Mouse (Mus musculus): ENCODE measurements around the gene Optc. TPM values are rescaled to one million over a fixed set of nuclear protein-coding genes. Genes with fewer than 3 reads are reported as not detected.

Optc gene
- total RNA-seq, 2 experiments from 2014 or later, result not detected

DNA sequence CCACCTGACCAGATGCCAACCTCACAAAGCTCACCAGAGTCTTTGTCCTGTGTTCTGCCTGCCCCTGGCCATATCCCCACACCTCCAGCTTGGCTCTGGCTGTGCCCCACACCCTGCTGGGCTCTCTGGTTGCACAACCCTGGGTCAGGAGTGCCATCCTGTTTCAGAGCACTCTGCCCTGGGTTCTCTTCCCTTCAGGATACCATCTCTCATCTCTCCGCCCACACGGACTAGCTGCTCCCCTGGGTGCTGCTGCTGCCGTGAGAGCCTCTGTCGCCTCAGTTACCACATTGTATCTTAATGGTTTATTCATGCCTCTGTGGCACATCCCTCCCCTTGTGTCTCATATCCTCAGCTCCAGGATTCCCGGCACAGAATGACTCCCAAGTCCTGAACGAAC lies 21.4 kb downstream of the Optc start:
- DNase-seq, result no peak
- intact Hi-C loops (cut with DNase I), result loop anchor here (5.0 kb wide), 1 partner anchor 69 kb away; no protein-coding TSS in a partner anchor

DNA sequence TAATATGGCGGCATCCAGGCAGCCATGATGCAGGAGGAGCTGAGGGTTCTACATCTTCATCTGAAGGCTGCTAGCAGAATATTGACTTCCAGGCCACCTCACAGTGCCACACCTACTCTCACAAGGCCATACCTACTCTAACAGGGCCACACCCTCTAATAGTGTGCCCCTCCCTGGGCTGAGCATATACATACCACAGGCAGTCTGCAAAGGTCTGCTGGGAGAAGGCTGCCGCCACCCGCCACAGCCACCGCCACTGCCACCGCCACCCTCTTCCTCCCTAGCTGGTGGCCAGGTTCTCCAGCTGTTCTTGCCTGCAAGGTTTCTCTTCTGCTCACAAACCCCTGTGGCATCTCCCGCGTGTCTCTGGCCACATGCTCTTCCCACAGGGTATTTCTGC lies 22.0 kb downstream of the Optc start:
- intact Hi-C loops (cut with DNase I), result loop anchor here (5.0 kb wide), 1 partner anchor 69 kb away; no protein-coding TSS in a partner anchor
- no peak for DNase-seq

DNA sequence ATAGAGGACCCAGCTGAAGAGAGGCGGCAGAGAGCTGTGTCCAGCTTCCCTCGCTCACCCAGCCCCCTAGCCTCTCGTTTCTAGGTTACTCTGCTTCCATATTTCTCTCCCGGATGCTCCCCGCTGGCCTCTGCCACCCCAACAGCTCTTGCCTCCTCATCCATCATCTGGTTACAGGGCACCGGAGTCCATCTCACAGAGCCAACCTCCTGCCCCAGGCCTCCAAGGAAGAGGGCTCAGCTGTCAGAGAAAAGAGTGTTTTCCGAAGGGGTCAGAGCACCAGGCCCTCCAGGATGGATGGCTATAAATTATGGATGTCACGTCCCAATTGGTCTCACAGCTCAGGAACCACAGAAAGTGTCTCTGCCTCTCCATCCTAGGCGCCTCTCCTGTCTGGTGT lies 23.1 kb downstream of the Optc start:
- intact Hi-C loops (cut with DNase I), result loop anchor here (5.0 kb wide), 1 partner anchor 67 kb away; no protein-coding TSS in a partner anchor

DNA sequence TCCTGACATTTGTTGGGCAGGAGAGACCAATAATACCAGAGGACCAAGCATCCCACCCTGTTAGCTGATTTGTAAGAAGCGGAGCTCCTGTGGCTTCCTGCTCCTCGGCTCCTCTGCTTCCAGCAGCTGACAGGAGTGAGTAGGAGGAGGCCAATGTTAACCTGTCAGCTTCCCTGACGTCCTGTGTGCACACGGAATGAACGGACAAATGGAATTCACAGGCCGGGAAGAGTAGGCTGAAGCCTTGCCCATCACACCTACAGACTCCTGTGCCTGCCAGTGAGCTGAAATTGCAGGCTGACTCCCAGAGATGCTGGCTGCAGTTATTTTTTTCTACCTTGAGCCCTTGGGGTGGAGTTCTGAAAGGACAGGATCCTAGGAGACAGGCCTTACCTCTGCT lies 23.7 kb downstream of the Optc start:
- no peak for DNase-seq
- intact Hi-C loops (cut with DNase I), result no loop called here

More for the DNA sequence above, 23.1 kb downstream of the Optc start:
- no peak for DNase-seq

DNA sequence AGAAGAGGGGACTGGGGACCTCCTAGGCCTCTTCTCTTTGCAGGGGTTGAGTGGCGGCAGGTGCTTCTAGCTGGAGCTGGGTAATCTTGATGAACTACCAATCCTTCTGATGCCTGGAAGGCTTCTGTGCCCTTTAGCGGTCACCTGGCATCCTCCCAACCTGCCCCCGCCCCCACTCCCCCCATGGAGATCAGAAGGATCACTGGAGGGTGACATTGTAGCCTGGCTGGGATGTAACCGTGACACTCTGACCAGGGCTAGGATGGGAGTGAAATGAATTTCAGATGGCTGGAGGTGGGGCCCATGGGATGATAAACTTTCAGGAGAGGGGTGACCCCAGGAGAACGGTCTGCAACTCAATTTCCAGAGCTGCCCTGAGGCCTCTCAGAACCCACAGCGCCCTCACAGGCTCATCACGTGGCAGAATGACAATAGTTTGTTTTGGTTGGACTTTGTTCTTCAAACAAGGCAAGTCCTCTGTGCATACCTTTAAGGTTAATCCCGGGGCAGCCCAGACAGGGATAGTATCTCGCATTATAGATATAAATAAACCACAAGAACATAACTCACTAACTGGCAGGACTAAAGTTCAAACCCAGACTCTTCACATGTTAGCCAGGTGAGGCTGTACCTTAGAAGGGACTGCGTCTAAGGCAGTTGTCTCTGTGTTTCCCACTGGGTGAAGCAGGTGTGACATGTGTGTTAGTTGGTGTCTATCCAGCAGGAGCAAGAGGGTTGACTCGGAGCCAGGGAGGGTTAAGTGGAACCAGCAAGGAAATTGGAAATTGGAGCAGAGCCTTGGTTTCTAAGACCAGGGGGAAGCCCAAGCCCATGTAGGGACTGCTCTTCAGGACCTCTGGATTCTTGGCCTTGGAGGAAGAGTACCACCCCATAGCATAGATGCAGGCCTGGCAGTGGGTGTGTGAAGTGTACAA lies 25.2 kb downstream of the Optc start:
- intact Hi-C loops (cut with DNase I), result no loop called here
- no peak for DNase-seq

DNA sequence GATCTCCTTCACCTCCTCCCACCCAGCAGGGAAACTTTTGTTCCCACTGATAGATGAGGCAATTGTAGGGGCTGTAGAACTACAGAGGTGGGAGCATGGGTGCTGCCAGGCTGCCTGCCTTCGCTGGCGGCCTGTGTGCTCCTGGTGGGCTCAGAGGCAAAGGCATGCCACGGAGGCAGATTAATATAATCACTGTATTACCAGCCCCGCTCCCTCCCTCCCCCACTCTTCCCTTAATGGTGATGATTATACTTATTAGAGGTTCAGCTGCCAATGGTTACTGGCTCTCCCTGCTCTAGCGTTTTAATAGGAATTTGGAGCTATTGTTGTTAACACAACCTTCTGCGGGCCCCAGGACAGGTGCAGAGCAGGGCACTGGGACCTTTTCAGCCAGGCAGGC lies 26.0 kb downstream of the Optc start:
- no peak for DNase-seq
- intact Hi-C loops (cut with DNase I), result no loop called here

DNA sequence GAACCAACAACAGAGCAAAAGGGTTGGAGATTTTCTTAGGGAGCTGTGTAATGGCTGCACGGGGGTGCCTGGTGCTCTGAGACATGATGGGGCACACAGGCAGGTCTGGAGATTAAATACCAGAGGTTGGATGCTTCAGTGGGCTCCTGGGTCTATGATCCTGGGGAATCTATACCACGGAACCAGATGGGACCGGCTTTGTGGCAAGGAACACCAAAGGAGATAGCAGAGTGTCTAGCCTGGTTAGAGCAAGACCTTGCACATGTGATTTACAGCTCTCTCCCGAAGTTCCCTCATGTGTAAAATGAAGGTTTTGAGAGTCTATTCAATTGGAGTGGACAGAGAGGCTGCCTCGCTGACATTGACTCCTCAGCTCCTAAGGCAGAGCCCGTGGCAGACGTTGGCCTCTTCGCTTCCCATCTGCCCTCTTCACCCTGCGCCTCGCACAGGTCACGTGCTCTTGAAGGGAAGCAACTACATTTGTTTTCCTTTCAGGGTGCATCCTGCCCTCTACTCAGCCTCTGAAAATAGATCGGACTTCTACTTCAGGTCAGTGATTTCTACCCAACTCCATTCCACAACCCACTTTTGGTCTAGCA lies 28.9 kb downstream of the Optc start:
- intact Hi-C loops (cut with DNase I), result no loop called here
- no peak for DNase-seq

DNA sequence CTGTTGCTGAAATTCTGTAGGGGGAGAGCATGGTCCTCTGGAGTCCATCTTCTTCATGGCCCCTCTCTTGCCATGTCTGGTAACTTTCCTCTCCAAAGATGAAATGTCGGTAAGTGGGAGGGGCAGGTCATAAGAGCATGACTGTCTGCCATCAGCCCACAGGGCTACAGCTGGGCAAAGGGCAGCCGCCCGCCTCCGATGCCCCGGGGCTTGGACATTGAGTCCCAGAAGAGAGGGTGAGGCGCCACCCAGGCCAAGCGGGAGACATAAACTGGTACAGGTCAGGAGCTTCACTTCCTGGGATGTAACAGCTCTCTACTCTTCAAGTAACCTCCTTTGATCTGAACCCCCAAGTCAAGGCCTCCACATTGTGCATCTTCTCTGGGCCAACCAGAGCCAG lies 30.9 kb downstream of the Optc start:
- no peak for DNase-seq
- intact Hi-C loops (cut with DNase I), result no loop called here

DNA sequence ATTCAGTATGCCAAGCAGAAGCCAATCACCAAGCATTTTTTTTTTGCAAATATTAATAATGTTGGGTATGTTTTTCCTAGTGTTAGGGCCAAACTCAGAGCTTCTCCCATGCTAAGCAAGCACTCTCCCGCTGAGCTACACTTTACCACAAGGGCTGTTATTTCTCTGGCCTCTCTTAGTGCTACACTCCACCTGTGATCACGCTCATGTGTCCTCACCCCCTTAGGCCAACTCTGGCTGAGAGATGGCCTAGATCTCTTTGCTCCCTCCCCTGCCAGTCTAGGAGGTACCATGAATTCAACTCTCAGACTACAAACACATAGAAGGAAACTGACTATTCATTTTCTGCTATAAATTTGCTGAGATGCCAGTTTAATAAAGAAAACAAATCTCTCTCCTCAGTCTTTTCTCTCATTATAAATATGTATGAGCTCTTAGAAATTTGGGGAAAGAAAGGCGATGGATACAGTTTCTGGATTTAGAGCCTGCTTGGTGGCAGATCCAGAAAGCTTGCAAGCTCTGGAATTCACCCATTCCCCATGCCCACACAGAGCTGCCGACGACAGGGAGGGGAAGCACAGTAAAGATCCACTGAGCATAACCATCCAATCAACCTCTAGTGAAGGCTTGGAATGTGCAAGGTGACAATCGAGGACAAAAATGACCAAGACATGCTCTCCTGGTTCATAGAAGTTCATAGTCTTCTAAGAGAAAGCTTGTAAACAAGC lies 34.5 kb downstream of the Optc start:
- intact Hi-C loops (cut with DNase I), result no loop called here
- DNase-seq, result no peak

DNA sequence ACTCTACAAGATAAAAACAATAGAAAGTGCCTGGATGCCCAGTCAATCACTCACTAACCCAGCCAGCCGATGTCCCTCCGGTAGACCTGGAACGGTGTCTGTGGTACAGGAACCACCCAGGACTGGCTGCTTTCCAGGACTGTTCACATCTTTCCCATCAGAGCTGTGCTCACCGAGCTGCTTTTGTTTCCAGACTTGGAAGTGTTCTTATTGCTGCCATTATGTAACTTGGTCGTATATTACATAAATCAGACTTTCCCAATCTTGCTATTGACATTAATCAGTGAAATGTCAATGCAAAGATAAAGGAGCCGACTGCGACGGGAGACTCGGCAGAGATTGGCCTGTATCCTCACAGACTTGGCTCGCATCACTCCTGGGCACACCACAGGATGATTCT lies 36.6 kb downstream of the Optc start:
- intact Hi-C loops (cut with DNase I), result no loop called here

DNA sequence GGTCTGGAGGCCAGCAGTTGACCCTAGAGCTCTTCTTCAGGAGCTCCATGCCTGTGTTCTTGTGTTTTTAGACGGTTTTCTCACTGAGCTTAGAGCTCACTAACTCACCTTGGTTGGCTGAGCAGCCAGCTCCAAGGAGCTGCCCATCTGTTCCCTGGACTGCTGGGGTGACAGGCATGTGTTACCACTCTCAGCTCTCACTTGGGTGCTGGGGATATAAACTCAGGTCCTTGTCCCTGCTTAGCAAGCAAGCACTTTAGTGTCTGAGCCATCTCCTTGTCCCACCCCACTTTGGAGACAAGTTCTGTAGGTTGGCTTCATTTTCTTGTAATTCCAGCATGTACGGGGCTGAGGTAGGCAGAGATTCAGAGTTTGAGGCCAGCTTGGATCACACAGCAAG lies 38.6 kb downstream of the Optc start:
- intact Hi-C loops (cut with DNase I), result no loop called here
- no peak for DNase-seq

More for the DNA sequence above, 36.6 kb downstream of the Optc start:
- DNase-seq, result no peak

DNA sequence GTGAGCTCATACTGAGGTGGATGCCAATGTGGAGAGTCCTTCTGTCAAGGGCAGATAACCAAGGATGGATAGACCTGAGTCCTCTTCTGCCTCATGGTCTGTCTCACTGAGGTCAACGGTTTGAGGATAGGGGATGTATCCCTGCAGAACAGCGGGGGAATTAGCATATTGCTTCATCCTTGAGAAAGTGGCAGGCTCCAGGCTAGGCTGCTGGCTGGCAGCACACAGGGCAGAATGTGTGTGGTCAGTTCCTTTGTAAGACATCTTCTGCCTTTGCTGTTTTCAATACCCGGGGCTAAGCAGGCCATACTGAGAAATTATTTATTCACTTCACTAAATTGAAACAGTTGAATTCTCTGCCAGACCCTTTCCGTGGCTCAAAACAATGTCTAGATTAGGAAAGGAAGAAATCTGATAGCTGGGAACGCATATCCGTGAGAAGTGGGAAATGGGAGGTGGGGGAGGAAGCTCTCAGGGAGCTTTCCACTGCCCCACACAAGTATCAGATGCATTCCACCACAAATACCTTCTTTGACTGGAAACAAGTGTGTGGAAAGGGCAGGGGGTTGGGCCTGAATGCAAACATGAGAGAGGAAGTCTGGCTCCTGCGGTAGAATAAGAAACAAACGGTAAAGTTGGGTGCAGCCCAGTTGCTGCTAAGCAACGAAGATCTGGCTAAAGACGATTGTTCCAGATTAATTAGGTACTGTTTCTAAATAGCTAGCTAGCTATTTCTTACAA lies 44.4 kb downstream of the Optc start:
- intact Hi-C loops (cut with DNase I), result no loop called here
- DNase-seq, result no peak

DNA sequence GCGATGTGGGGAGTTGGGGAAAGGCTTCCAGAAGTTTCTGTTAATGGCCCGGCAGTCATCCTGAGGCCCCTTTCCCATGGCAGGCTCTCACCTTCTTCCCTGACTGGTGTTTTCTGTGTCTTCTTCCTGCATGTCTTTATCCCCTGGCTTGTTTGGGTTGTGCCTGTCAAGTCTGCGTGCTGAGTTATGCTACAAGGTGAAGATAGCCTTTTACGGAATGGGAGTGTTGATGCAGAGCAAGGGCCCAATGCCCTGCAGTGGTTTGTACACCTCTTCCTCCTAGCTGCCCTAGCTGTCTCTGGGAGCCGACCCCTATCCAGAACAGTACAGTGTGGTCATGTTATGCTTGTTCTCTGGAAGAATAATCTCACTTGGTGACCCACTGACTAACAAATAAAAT lies 46.8 kb downstream of the Optc start:
- no peak for DNase-seq
- intact Hi-C loops (cut with DNase I), result no loop called here

DNA sequence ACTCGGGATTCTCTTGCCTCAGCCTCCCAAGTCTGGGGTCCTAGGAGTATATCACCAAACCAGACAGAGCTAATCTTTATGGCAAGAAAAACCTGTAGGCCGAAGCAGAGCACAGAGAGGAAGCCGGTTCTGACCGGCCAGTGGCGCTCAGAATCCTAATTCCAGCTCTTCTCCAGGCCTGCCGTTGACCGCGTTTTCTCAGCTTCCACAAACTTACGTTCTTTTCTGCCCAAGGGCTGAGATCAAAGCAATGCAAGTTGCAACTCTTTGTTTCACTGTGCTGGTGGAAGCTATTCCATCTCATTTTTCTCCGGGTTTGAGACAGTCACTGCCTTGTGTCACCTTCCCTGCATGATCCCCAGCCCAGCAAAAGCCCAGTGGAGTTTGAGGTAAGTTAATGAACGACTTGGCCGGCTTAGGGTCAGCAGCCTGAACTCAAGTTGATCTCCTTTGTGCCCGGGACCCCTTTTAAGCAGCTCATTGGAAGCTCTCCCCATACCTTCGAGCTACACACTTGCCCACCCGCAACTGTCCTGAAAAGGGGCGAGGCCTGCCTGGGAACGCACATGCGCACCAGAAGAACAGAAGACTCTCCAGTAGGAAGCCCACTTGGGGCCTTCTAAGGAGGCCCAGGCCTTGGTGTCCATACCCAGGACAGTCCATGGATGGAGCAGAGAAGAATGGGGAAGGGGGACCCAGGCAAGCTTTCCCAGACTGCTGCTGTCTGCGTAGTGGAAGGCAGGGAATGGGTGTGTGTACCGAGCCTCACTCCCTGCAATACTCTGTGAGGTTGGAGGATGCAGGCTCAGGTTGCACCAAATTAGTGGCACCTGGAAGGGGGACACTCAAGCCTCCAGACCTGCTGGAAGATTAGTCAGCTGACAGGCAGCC lies 47.7 kb downstream of the Optc start:
- intact Hi-C loops (cut with DNase I), result no loop called here
- no peak for DNase-seq

DNA sequence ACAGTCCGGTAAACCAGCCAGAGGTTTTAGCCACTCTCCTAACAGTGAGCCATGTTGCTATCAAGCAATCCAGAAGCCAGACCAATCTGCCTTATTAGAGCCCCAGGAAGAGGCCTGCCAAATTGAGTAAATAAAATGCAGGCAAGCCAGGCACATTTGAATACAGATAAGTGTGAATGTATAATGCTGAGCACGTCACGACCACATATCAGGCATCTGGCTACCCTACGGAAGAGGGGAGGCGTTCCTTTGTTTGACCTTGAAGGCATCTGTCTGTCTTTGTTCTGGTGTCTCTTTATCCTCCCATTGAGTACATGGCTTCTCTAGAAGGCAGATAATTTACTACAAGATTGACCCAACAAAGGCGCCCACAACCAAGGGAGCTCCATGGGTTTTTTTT lies 48.5 kb downstream of the Optc start:
- no peak for DNase-seq
- intact Hi-C loops (cut with DNase I), result no loop called here

DNA sequence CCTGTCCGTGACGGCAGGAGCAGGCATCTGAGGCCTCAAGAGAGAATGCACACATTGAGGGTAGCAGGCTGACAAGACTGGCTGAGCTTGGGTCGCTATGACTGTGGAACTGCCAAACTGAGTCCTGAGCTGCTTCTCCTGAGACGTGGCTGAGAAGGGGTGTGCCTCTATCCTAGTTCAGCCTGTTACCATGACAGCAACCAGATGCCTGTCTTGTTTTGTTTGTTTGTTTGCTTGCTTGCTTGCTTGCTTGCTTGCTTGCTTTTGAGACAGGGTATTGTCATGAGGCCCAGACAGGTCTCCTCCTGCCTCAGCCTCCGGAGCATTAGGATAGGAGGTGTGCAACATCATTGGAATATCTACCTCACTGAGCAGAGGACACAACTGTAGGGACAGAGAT lies 50.0 kb downstream of the Optc start:
- intact Hi-C loops (cut with DNase I), result no loop called here

DNA sequence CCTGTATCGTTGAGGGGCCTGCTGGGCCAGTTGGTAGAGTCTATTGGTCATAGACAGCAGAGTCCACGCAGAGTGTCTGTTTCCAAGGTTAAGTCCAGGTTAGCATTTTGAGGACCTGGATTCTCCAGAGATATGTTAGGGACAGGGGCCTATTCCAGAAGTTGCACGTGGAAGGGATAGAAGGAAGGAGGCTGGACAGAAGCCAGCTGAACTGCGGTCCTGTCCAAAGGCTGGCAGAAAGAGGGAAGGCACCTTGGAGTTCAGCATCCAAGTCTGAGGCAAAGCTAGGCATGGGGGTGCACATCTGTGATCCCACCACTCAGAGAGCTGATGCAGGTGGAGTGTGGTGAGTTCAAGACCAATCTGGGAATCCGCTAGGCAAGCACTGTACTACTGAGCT lies 50.6 kb downstream of the Optc start:
- no peak for DNase-seq
- intact Hi-C loops (cut with DNase I), result no loop called here

More for the DNA sequence above, 50.0 kb downstream of the Optc start:
- DNase-seq, result no peak

DNA sequence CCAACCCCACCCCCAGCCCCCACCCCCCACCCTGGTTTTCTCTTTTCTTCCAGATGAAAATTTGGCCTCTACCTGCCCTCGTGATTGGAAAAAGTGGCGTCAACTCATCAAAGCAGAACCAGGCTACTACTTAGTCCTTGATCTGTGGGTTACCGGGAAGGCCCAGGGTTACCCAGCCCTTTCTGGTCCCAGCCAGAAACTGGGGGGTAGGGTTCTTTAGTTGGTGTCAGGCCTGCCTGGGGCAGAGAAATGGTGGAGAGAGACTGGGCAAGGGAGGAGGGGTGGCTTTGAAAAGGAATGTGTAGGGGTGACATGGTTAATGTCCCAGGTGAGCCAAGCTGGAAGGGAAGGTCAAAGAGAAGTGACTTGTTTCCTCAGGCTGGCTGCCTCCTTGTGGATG lies 51.1 kb downstream of the Optc start:
- no peak for DNase-seq

DNA sequence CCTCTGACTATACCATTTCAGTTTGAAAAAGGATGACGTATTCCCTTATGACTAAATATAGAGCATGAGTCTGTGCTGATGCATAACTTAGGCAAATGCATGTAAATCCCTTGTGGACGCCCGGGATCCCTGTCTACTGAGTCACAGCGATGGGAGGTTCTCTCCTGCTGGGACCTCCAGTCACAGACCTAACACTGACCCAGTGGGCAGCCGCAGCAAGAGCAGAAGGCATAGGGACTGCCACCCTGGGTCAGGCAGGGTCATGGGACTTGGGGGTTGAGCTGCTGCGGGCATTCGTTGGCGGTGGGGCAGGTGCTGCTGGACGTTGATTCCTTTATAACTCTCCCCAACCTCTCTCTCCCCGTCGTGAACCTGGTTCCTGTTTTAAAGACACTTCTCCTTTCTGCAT lies 51.7 kb downstream of the Optc start:
- DNase-seq, result no peak
- intact Hi-C loops (cut with DNase I), result no loop called here

More for the DNA sequence above, 51.1 kb downstream of the Optc start:
- intact Hi-C loops (cut with DNase I), result no loop called here

Measured in gastrocnemius, postnatal 36 days (tissue).